Mouse (Mus musculus) left cerebral cortex, adult 18-20 months (tissue): ENCODE measurements around the gene Bbof1. TPM values are rescaled to one million over a fixed set of nuclear protein-coding genes. Genes with fewer than 3 reads are reported as not detected.

Source experiments
- DNase-seq, 2 experiments: peaks; one replicate each; pipeline ENCODE4 v3.0.0; 2021 to 2022; ENCODE audit warnings: low spot score in 2 of 2, mixed read lengths in 1 of 2
- total RNA-seq, 2 experiments: library from RNA; stranded (reverse); gene quantifications; 2 replicates each; pipeline ENCODE4 v1.2.3; 2021

The Bbof1 gene
- total RNA-seq, 2 experiments from 2014 or later = 6.5 to 9.7 TPM

DNA sequence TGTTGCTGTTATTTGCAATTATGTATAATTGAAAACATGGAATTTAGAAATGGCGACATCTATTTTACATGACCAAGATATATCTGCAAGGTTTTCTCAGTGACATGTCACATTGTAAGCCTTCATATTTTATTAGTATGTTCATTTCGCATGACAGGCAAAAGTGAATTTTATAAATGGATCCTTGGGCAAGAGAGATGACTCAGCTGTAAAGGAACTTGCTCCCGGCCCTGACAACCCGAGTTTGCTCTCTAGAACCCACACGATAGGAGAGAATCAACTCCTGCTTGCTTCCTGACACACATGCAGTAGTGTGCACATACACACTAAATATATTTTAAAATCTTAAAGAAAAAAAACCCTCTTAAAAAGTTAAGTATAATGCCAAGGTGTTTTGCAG, 52.5 kb downstream of the Bbof1 start:
- DNase-seq = no peak

DNA sequence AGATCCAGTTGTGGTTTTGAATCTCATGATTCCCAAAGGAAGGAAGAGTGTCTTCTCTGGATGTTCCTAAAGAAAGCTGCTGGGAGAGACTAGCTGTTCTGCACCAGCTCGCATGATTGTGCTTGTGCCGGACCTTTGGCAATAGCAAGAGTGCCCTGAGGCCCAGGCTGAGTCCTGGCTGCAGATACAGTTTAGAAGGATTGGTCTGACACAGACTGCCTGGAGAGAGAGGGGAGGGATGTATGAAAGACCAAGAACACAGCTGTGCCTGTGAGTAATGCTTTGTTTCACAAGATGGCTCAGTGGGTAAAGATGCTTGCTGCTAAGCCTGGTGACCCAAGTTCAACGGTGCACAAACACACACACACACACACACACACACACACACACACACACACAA, 54.0 kb downstream of the Bbof1 start:
- DNase-seq = no peak

DNA sequence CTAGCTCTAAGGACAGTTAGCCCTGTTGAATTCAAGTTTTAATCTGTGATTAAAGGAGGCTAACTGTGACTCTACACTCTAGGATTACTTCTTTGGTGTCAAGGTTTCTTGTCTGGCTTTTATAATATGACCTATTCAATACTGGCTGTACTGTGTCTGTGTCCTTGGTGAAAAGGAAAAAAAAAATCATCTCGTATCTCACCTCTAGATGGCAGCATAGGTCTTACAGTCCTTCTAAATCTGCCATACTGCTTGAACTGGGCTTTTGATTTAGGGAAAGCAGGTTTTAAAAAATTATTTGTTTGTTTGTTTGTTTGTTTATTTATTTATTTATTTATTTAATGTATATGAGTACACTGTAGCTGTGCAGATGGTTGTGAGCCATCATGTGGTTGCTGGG, 59.8 kb downstream of the Bbof1 start:
- DNase-seq = no peak

DNA sequence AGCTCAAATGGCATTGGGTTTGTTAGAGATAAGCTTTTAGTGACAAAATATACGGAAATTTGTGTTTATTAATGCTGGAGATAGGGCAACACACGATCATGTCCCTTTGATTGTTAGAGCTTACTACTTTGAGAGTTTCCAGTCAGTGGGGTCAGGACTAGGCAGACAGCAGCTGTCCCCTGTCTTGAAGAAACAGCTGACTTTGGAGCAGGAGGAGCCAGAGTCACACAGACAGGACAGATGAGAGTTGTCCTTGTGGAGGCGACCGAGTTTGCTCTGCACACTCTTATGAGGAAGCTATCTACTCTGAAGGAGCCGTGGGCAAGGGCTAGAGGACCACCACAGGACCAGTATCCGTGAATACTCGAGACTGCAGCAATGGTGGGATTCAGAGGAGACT, 70.1 kb downstream of the Bbof1 start:
- DNase-seq = no peak

DNA sequence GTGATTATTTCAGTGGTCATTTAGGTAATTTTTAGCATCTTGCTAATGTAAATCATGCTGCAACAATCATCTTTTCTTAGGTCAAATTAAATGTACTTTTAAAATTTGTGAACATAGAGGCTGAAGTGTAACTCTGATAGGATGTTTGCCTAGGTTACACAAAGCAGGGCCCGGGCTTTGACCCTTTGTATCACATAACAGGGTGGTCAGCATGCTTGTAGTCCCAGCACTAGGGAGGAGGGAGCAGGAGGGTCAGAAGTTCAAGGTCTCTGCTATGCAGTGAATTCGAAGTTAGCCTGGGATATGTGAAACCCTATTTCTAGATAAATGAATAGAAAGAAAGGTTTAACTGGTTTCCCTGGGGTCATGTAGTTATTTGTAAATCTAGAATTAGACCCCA, 72.4 kb downstream of the Bbof1 start:
- DNase-seq = no peak

DNA sequence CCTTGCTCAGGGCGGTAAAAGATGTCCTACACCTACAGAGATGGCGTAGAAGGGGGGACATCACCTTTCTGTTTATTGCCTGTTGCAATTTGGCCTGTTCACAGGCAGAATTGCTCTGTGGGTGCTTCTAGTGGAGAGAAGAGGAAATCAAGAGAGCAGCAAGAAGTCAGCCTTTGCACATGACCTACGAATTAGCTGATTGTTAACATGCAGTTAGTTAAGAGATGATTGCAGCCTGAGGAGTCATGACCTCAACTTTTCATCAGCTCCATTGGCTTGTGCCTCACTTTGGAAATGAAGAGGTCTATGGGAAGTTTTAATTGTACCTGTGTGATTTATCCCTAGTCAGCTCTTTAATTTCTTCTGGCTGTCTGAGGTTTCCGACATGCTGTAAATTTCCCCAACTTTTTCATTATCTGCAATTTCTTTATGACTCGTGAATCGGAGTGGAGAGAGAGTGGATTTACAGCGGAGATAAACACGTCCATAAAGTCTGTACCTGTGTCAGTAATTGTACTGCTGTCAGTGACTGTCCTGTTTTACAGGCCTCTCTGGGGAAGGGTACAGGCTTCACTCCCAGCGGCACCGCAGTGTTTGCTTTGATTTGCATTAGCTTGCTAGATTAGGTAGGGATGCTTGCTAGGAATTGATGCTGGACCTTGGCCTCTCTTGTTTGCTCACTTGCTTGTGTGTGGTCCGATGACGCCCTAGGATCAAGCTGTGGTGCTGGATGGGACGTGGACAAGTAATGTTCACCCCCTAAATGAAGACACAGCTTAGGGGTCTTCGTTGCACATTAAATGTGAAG, 74.1 kb downstream of the Bbof1 start:
- DNase-seq = no peak

DNA sequence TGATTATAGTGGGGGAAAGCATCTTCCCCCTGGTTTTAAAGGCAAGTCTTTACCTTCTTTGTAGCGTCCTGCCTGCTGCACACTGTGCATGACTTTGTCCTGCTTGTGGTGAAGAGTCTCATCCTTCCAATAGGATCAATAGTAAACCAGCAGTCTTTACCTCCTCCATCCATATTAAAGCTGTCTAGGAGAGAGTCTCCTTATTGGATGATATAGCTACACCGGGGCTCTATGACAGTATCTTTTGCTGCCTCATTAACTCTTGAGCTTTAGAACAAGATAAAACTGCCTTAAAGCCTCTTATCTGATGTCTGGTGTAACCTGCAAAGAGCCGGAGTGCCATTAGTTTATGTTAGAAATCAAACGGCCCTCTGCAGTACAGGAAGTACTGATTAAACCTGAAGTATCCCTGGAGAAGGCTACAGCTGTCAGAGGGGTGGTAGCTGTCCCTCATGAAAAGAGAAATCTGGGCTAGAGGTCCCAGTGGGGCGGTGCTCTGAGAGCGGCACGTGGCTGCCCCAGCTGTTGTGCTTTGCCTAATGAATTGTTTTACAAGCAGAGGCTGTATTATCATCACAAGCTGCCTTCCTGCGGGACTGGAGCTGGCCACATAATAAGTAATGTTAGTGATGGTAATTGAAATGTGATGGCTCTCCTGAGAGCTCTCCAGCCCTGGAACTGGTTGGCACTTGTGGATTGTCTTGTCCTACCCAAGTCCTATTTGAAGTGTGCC, 78.6 kb downstream of the Bbof1 start:
- peak in 1 of 2 experiments; percentile 2 for DNase-seq

Other genes with a start within 250 kb of the Bbof1 start
- gene Elmsan1, start 190.2 kb upstream of the Bbof1 start, total RNA-seq = 10 to 100 TPM; 18.2 to 19.8 TPM
- gene Ptgr2, start 123.8 kb upstream of the Bbof1 start, total RNA-seq = 10 to 100 TPM; 34.1 to 43.7 TPM
- gene Zfp410, start 92.2 kb upstream of the Bbof1 start, total RNA-seq = 10 to 100 TPM; 33.4 to 37.1 TPM
- 10 to 100 TPM; 26.0 to 26.8 TPM for gene Coq6, start 47.4 kb upstream of the Bbof1 start, total RNA-seq
- 10 to 100 TPM; 11.9 to 14.8 TPM for gene Fam161b, start 47.2 kb upstream of the Bbof1 start, total RNA-seq
- 10 to 100 TPM; 24.4 to 24.6 TPM for gene Entpd5, start within 50 bp of the Bbof1 start, total RNA-seq
- 10 to 100 TPM; 11.1 to 13.0 TPM for gene Rnf113a2, start 8.1 kb downstream of the Bbof1 start, total RNA-seq
- 10 to 100 TPM; 51.2 to 54.9 TPM for gene Aldh6a1, start 41.9 kb downstream of the Bbof1 start, total RNA-seq
- gene Lin52, start 42.4 kb downstream of the Bbof1 start, total RNA-seq = 10 to 100 TPM; 25.2 to 25.7 TPM
- gene Vsx2, start 160.7 kb downstream of the Bbof1 start, total RNA-seq = under 1 TPM; 0.26 to 0.35 TPM
- gene Abcd4, start 208.3 kb downstream of the Bbof1 start, total RNA-seq = 10 to 100 TPM in 1 of 2 experiments, 1 to 10 TPM in 1; 7.9 to 10.2 TPM
- not detected for gene Vrtn, start 231.9 kb downstream of the Bbof1 start, total RNA-seq